Mouse (Mus musculus): Measurements from ENCODE around the gene Smc2. TPM values are rescaled to one million over a fixed set of nuclear protein-coding genes. Genes with fewer than 3 reads are reported as not detected.
"Not testable (repeated sequence)": the region's sequence is repeated elsewhere in the genome, so short reads cannot be mapped to it uniquely, and the experiment has no call there.

Smc2 gene
- polyA plus RNA-seq, 1 experiment from 2014 or later, result 208 TPM

- no peak for ATAC-seq (ENCODE audit: insufficient number of reproducible peaks, insufficient read depth, low FRiP score, low read depth)
- Histone ChIP-seq H3K9ac (replicated peaks; ENCODE audit: low read depth, low read length) (no peak overlapping the region), H3K27me3 (ENCODE audit: control insufficient read depth, insufficient read depth, low read length) (no peaks in the 10 kb centered on the region), H3K4me3 (ENCODE audit: low read depth, low read length) (no peak overlapping the region), H3K4me1 (ENCODE audit: control insufficient read depth, insufficient read depth, low read length) (no peaks in the 10 kb centered on the region), H3K9me3 (ENCODE audit: control insufficient read depth, low read depth, low read length) (no peaks in the 10 kb centered on the region), H3K36me3 (ENCODE audit: control insufficient read depth, insufficient read depth, low read length) (peaks cover 16% of the 10 kb centered on the region), H3K27ac (ENCODE audit: low read length) (no peak overlapping the region), H3K4me2 (replicated peaks; ENCODE audit: low read depth, low read length) (no peak overlapping the region)
- 70% methylated on average over 3 of the region's 3 CpGs for WGBS
Observed at GRCm38 (mm10) chr4:52473431-52473830, 34.4 kb downstream of the Smc2 start.

DNA sequence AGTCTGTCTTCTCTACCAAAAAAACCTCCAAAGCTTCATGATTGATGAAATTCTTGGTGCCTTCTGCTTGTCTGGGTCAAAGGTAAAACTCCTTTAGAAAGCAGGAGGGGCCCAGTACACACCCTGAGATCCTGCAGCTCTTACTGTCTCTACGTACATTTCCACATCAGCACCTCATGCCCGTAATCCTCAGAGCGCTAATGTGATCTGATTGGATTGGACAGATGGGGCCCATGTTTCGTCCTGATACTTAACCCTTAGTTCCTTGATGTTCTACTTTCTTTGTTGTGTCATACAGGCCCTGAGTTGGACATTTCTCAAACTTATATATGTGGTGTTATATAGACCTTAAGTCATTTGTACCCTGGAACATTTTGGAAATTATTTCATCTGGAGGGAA is 48.4 kb downstream of the Smc2 start:
- Histone ChIP-seq H3K4me3 (ENCODE audit: low read depth, low read length) (no peak overlapping the region), H3K36me3 (ENCODE audit: control insufficient read depth, insufficient read depth, low read length) (no peaks in the 10 kb centered on the region; the same call in 1 of the 2 replicates), H3K4me2 (replicated peaks; ENCODE audit: low read depth, low read length) (no peak overlapping the region), H3K27me3 (ENCODE audit: control insufficient read depth, insufficient read depth, low read length) (no peaks in the 10 kb centered on the region), H3K9ac (replicated peaks; ENCODE audit: low read depth, low read length) (no peak overlapping the region), H3K4me1 (ENCODE audit: control insufficient read depth, insufficient read depth, low read length) (no peaks in the 10 kb centered on the region), H3K27ac (ENCODE audit: low read length) (no peak overlapping the region), H3K9me3 (ENCODE audit: control insufficient read depth, low read depth, low read length) (no peaks in the 10 kb centered on the region)
- no peak for ATAC-seq (ENCODE audit: insufficient number of reproducible peaks, insufficient read depth, low FRiP score, low read depth)
- 88% methylated on average over 4 of the region's 4 CpGs for WGBS

- not testable (repeated sequence) for ATAC-seq (ENCODE audit: insufficient number of reproducible peaks, insufficient read depth, low FRiP score, low read depth); H3K36me3 ChIP-seq (ENCODE audit: control insufficient read depth, insufficient read depth, low read length); H3K9me3 ChIP-seq (ENCODE audit: control insufficient read depth, low read depth, low read length); H3K4me2 ChIP-seq (replicated peaks; ENCODE audit: low read depth, low read length); H3K9ac ChIP-seq (replicated peaks; ENCODE audit: low read depth, low read length); H3K27ac ChIP-seq (ENCODE audit: low read length); H3K4me3 ChIP-seq (ENCODE audit: low read depth, low read length); H3K4me1 ChIP-seq (ENCODE audit: control insufficient read depth, insufficient read depth, low read length); H3K27me3 ChIP-seq (ENCODE audit: control insufficient read depth, insufficient read depth, low read length)
- WGBS, result 96% methylated on average over 10 of the region's 10 CpGs
Observed at GRCm38 (mm10) chr4:52497144-52497543, 58.1 kb downstream of the Smc2 start, which contains the start of gene Vma21-ps. Gene Vma21-ps (minus strand): TSS chr4:52497244.

DNA sequence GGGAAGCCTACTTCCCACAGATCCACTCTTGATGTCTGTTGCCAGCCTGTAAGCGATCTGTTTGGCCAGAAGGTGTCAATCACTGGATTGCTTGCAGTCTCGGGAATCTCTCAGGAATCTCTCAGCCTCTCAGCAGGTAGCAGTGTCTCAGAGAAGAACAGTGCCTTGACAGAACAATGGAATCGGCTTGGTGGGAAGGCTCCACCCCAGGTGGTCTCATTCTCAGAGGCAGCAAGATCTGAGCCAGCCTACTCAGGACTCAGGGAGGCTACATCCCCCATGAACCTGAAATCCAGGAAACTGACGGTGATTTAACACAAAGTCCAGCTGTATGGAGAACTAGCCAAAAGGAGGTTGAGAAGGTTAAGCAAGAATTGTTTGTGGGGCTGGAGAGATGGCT is 78.5 kb downstream of the Smc2 start:
- no peak for ATAC-seq (ENCODE audit: insufficient number of reproducible peaks, insufficient read depth, low FRiP score, low read depth)
- WGBS, result 13% methylated on average over 4 of the region's 4 CpGs
- Histone ChIP-seq H3K36me3 (ENCODE audit: control insufficient read depth, insufficient read depth, low read length) (no peaks in the 10 kb centered on the region), H3K4me3 (ENCODE audit: low read depth, low read length) (no peak overlapping the region), H3K27me3 (ENCODE audit: control insufficient read depth, insufficient read depth, low read length) (no peaks in the 10 kb centered on the region), H3K9me3 (ENCODE audit: control insufficient read depth, low read depth, low read length) (no peaks in the 10 kb centered on the region), H3K4me2 (replicated peaks; ENCODE audit: low read depth, low read length) (no peak overlapping the region), H3K9ac (replicated peaks; ENCODE audit: low read depth, low read length) (no peak overlapping the region), H3K4me1 (ENCODE audit: control insufficient read depth, insufficient read depth, low read length) (no peaks in the 10 kb centered on the region), H3K27ac (ENCODE audit: low read length) (no peak overlapping the region)

- H3K27me3 ChIP-seq (ENCODE audit: control insufficient read depth, insufficient read depth, low read length), result no peaks in the 10 kb centered on the region
- H3K4me2 ChIP-seq (replicated peaks; ENCODE audit: low read depth, low read length), result no peak overlapping the region
- H3K4me1 ChIP-seq (ENCODE audit: control insufficient read depth, insufficient read depth, low read length), result no peaks in the 10 kb centered on the region
- no peak overlapping the region for H3K4me3 ChIP-seq (ENCODE audit: low read depth, low read length)
- 67% methylated on average over 5 of the region's 5 CpGs for WGBS
- no peak overlapping the region for H3K9ac ChIP-seq (replicated peaks; ENCODE audit: low read depth, low read length)
- H3K36me3 ChIP-seq (ENCODE audit: control insufficient read depth, insufficient read depth, low read length), result no peaks in the 10 kb centered on the region
- H3K27ac ChIP-seq (ENCODE audit: low read length), result no peak overlapping the region
- ATAC-seq (ENCODE audit: insufficient number of reproducible peaks, insufficient read depth, low FRiP score, low read depth), result no peak
- no peaks in the 10 kb centered on the region for H3K9me3 ChIP-seq (ENCODE audit: control insufficient read depth, low read depth, low read length)
Observed at GRCm38 (mm10) chr4:52519301-52519700, 80.3 kb downstream of the Smc2 start.

GRCm38 (mm10) chr4:52526464-52526863 is 87.4 kb downstream of the Smc2 start:
- Histone ChIP-seq H3K27me3 (ENCODE audit: control insufficient read depth, insufficient read depth, low read length) (no peaks in the 10 kb centered on the region), H3K9me3 (ENCODE audit: control insufficient read depth, low read depth, low read length) (no peaks in the 10 kb centered on the region), H3K4me2 (replicated peaks; ENCODE audit: low read depth, low read length) (no peak overlapping the region), H3K4me3 (ENCODE audit: low read depth, low read length) (no peak overlapping the region), H3K36me3 (ENCODE audit: control insufficient read depth, insufficient read depth, low read length) (no peaks in the 10 kb centered on the region), H3K27ac (ENCODE audit: low read length) (no peak overlapping the region), H3K4me1 (ENCODE audit: control insufficient read depth, insufficient read depth, low read length) (no peaks in the 10 kb centered on the region), H3K9ac (replicated peaks; ENCODE audit: low read depth, low read length) (no peak overlapping the region)
- no peak for ATAC-seq (ENCODE audit: insufficient number of reproducible peaks, insufficient read depth, low FRiP score, low read depth)
- 81% methylated on average over 5 of the region's 5 CpGs for WGBS

DNA sequence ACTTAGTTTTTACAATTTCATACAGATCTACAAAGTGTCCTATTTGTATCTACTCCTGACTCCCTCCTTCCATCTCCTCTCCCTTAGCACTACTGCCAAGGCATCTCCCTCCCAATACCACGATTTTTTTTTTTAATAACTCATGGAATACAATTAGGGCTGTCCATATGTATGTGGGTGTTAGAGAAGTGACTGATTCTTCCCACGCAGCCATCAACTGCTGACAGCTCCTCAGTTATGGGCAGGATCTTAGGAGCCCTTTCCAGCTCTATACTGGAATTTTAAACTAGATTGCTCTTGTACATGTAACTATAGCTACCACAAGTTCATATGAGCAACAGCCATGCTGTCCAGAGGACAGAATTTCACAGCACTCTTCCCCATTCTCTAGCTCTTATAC is 91.6 kb downstream of the Smc2 start:
- Histone ChIP-seq H3K36me3 (ENCODE audit: control insufficient read depth, insufficient read depth, low read length) (no peaks in the 10 kb centered on the region), H3K4me3 (ENCODE audit: low read depth, low read length) (no peak overlapping the region), H3K27me3 (ENCODE audit: control insufficient read depth, insufficient read depth, low read length) (no peaks in the 10 kb centered on the region), H3K4me1 (ENCODE audit: control insufficient read depth, insufficient read depth, low read length) (no peaks in the 10 kb centered on the region), H3K4me2 (replicated peaks; ENCODE audit: low read depth, low read length) (no peak overlapping the region), H3K9ac (replicated peaks; ENCODE audit: low read depth, low read length) (no peak overlapping the region), H3K27ac (ENCODE audit: low read length) (no peak overlapping the region), H3K9me3 (ENCODE audit: control insufficient read depth, low read depth, low read length) (no peaks in the 10 kb centered on the region)
- no peak for ATAC-seq (ENCODE audit: insufficient number of reproducible peaks, insufficient read depth, low FRiP score, low read depth)
- 76% methylated on average over 2 of the region's 2 CpGs for WGBS

Other genes with a start within 250 kb of the Smc2 start
- not detected in 2 replicates for gene Vma21-ps, start 58.0 kb downstream of the Smc2 start, polyA plus RNA-seq (2014; fragmentation: Nextera tagmentation; extraction: Ambion mirVana)
- gene Toporsl, start 157.0 kb downstream of the Smc2 start, polyA plus RNA-seq (2014; fragmentation: Nextera tagmentation; extraction: Ambion mirVana), result not detected in 2 replicates

All from stomach, embryonic 14.5 days (tissue).